Mouse (Mus musculus): ENCODE results near the gene Afg1l.
A peak's percentile ranks its signal among the peaks of the same experiment; 100 is the strongest.

GRCm38 (mm10) chr10:42327576-42327975, 150.8 kb downstream of the Afg1l start:
- TF ChIP-seq POLR2A (IDR thresholded peaks at IDR 0.05; ENCODE audit: low read depth, low read length) (no peak), CTCF (IDR thresholded peaks at IDR 0.05; ENCODE audit: extremely low read depth, insufficient read length, insufficient replicate concordance, low read depth, low read length) (peak; percentile 23; the same call in 1 of the 2 replicates)
